Mouse (Mus musculus) limb, embryonic 13.5 days (tissue): ENCODE measurements around the gene Tsku. TPM values are rescaled to one million over a fixed set of nuclear protein-coding genes. Genes with fewer than 3 reads are reported as not detected.
A peak's percentile ranks its signal among the peaks of the same experiment; 100 is the strongest.

Experiments
- ATAC-seq: fragments of 200-750 bp; cut with Nextera tagmentation; 2 replicates; pipeline ENCODE4 v1.8.0; 2017; ENCODE audit warnings: low read depth, moderate number of reproducible peaks, moderate TSS enrichment; ENCODE audit not compliant: low FRiP score
- H3K27ac ChIP-seq: fragments of 300-500 bp; sonication (generic); 2 replicates; pipeline ENCODE4 v1.5.1; 2015; ENCODE audit warnings: inconsistent platforms, mild to moderate bottlenecking, moderate library complexity
- H3K27me3 ChIP-seq: fragments of 300-500 bp; sonication (generic); 2 replicates; pipeline ENCODE4 v1.6.1; 2015; ENCODE audit warnings: mild to moderate bottlenecking, inconsistent platforms
- H3K36me3 ChIP-seq: fragments of 300-500 bp; sonication (generic); 2 replicates; pipeline ENCODE4 v1.6.1; 2015; ENCODE audit warnings: inconsistent platforms, mild to moderate bottlenecking, moderate library complexity
- H3K4me1 ChIP-seq: fragments of 300-500 bp; sonication (generic); 2 replicates; pipeline ENCODE4 v1.6.1; 2015; ENCODE audit warnings: inconsistent platforms
- H3K4me2 ChIP-seq: fragments of 300-500 bp; sonication (generic); replicated peaks from 2 replicates; pipeline ENCODE4 v1.6.1; 2015; ENCODE audit warnings: inconsistent platforms, mild to moderate bottlenecking, moderate library complexity
- H3K4me3 ChIP-seq: fragments of 300-500 bp; sonication (generic); 2 replicates; pipeline ENCODE4 v1.5.1; 2015; ENCODE audit warnings: moderate library complexity, mild to moderate bottlenecking, inconsistent platforms
- H3K9ac ChIP-seq: fragments of 300-500 bp; sonication (generic); 2 replicates; pipeline ENCODE4 v1.6.1; 2015; ENCODE audit warnings: mild to moderate bottlenecking, inconsistent platforms
- H3K9me3 ChIP-seq: fragments of 300-500 bp; sonication (generic); 2 replicates; pipeline ENCODE4 v1.6.1; 2016; ENCODE audit warnings: inconsistent platforms
- WGBS: fragments of 180-500 bp; shearing (Covaris S2); methylation state at CpG from one replicate; pipeline ENCODE4 v1.1.7; 2015; 5-methylcytosine and 5-hydroxymethylcytosine counted together
- polyA plus RNA-seq: library from polyadenylated mRNA; unstranded; fragments of >200 nt; fragmentation: Nextera tagmentation; extraction: Ambion mirVana; gene quantifications from 2 replicates; pipeline ENCODE4 v1.2.1, GENCODE M21; 2015

The Tsku gene
- polyA plus RNA-seq, 1 experiment from 2014 or later = 23.1 TPM

DNA sequence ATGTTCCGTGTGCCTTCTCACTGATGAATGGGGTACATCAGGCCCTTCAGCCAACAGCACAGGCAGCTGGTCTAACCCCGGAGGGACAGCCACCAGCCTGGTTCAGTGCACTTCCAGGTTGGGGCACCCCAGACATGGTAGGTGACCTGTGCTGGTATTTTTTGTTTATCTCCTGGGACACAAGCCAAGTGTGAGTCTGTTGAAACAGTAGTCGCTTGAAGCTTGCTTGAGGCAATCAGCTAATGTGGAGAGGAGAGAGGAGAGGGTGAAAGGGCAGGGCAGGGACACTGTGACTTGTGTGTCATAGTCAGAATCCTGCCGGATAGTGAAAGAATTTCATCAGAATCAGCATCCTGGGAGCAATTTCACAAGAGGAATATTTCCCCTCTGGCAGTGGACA lies 22.2 kb upstream of the Tsku start:
- H3K36me3 ChIP-seq = no peaks in the 10 kb centered on the region
- H3K4me2 ChIP-seq = no peak overlapping the region
- no peaks in the 10 kb centered on the region for H3K9me3 ChIP-seq
- H3K4me1 ChIP-seq = peaks cover 8% of the 10 kb centered on the region
- ATAC-seq = no peak
- WGBS = 66% methylated on average over 4 of the region's 4 CpGs
- no peak overlapping the region for H3K27ac ChIP-seq
- no peak overlapping the region for H3K9ac ChIP-seq
- no peak overlapping the region for H3K4me3 ChIP-seq
- no peaks in the 10 kb centered on the region for H3K27me3 ChIP-seq

GRCm38 (mm10) chr7:98382784-98383183 lies 21.7 kb upstream of the Tsku start:
- ATAC-seq = no peak
- Histone ChIP-seq H3K4me3 (no peak overlapping the region), H3K4me2 (no peak overlapping the region), H3K36me3 (no peaks in the 10 kb centered on the region), H3K4me1 (peaks cover 8% of the 10 kb centered on the region), H3K27ac (no peak overlapping the region), H3K27me3 (no peaks in the 10 kb centered on the region), H3K9ac (no peak overlapping the region), H3K9me3 (no peaks in the 10 kb centered on the region)
- whole genome bisulfite sequencing = 88% methylated on average over 6 of the region's 6 CpGs

- WGBS = 65% methylated on average over 6 of the region's 6 CpGs
- peaks cover 8% of the 10 kb centered on the region for H3K4me1 ChIP-seq
- H3K27ac ChIP-seq = no peak overlapping the region
- no peaks in the 10 kb centered on the region for H3K27me3 ChIP-seq
- ATAC-seq = no peak
- no peaks in the 10 kb centered on the region for H3K9me3 ChIP-seq
- H3K36me3 ChIP-seq = no peaks in the 10 kb centered on the region
- H3K9ac ChIP-seq = no peak overlapping the region
- no peak overlapping the region for H3K4me2 ChIP-seq
- no peak overlapping the region for H3K4me3 ChIP-seq
Measured at GRCm38 (mm10) chr7:98380224-98380925, 19.2 kb upstream of the Tsku start.

DNA sequence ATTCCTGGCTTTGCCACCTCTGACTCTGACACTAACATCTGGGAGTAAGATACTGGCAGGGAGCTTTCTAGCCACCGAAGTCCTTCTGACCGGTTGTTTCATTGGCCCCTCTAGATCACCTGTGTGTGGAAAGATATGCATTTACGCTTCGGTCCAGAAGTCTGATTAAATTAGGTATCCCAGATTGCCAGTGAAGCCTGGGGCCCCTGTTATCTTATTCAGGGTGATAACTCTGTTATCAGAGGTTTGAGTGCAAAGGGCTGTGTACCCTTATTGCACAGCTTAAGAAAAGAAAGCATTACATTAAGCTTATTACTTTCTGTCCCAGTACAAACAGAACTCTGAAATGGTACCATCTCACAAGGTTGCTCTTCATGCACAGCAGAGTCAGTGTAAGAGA lies 18.1 kb upstream of the Tsku start:
- no peak for ATAC-seq
- WGBS = 91% methylated on average over 4 of the region's 4 CpGs
- no peak overlapping the region for H3K4me3 ChIP-seq

GRCm38 (mm10) chr7:98377257-98377656 lies 16.1 kb upstream of the Tsku start:
- no peak overlapping the region for H3K4me2 ChIP-seq
- 71% methylated on average over 5 of the region's 5 CpGs for WGBS
- H3K36me3 ChIP-seq = no peaks in the 10 kb centered on the region
- ATAC-seq = no peak
- H3K4me1 ChIP-seq = no peaks in the 10 kb centered on the region; the same call in 1 of the 2 replicates
- H3K27ac ChIP-seq = no peak overlapping the region
- no peak overlapping the region for H3K4me3 ChIP-seq
- no peaks in the 10 kb centered on the region for H3K27me3 ChIP-seq
- H3K9ac ChIP-seq = no peak overlapping the region
- H3K9me3 ChIP-seq = no peaks in the 10 kb centered on the region

More for the DNA sequence above, 18.1 kb upstream of the Tsku start:
- no peak overlapping the region for H3K27ac ChIP-seq
- H3K27me3 ChIP-seq = no peaks in the 10 kb centered on the region
- H3K4me2 ChIP-seq = no peak overlapping the region
- no peaks in the 10 kb centered on the region for H3K36me3 ChIP-seq
- H3K4me1 ChIP-seq = peaks cover 7% of the 10 kb centered on the region
- H3K9ac ChIP-seq = no peak overlapping the region
- no peaks in the 10 kb centered on the region for H3K9me3 ChIP-seq

- no peaks in the 10 kb centered on the region for H3K27me3 ChIP-seq
- WGBS = 45% methylated on average over 4 of the region's 4 CpGs
- H3K4me2 ChIP-seq = no peak overlapping the region
- no peak overlapping the region for H3K4me3 ChIP-seq
- ATAC-seq = no peak
- H3K36me3 ChIP-seq = no peaks in the 10 kb centered on the region
- H3K9ac ChIP-seq = no peak overlapping the region; the same call in 1 of the 2 replicates
- no peak overlapping the region for H3K27ac ChIP-seq
- 0 out of 2 replicates have a peak, but pooled peaks cover 7% of the 10 kb centered on the region for H3K4me1 ChIP-seq
- H3K9me3 ChIP-seq = no peaks in the 10 kb centered on the region
Measured at GRCm38 (mm10) chr7:98371161-98371560, 10.0 kb upstream of the Tsku start.

GRCm38 (mm10) chr7:98369762-98370369 lies 8.7 kb upstream of the Tsku start:
- H3K27ac ChIP-seq = no peak overlapping the region
- no peaks in the 10 kb centered on the region for H3K36me3 ChIP-seq
- no peaks in the 10 kb centered on the region for H3K27me3 ChIP-seq
- H3K9me3 ChIP-seq = no peaks in the 10 kb centered on the region
- no peak overlapping the region for H3K4me3 ChIP-seq
- no peak overlapping the region for H3K4me2 ChIP-seq
- no peak overlapping the region for H3K9ac ChIP-seq
- 62% methylated on average over 10 of the region's 10 CpGs for WGBS
- ATAC-seq = no peak
- 0 out of 2 replicates have a peak, but pooled peaks cover 7% of the 10 kb centered on the region for H3K4me1 ChIP-seq

DNA sequence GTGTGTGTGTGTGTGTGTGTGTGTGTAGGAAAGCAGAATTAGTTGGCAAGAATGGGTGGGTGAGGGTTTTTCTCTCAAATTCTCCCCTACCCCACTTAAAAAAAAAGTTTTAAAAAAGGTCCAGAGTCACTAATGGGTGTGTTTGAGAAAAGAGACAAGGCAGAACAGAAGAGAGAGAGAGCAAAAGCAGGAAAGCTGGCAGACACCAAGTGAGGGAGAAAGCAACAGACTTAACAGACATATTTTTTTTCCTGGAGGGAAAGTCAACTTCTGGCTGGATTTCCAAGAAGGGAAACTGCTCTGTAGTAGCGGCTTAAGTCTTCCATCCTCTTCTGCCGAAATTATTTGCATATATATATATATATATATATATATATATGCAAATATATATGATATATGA lies 534 bp upstream of the Tsku start:
- Histone ChIP-seq H3K27ac (peak overlapping the region; percentile 95), H3K9ac (no peak overlapping the region), H3K9me3 (0 out of 2 replicates have a peak, but pooled peaks cover 5% of the 10 kb centered on the region), H3K4me3 (peak overlapping the region; percentile 83), H3K27me3 (no peaks in the 10 kb centered on the region), H3K36me3 (no peaks in the 10 kb centered on the region), H3K4me1 (peaks cover 39% of the 10 kb centered on the region), H3K4me2 (peak overlapping the region; percentile 87)
- 18% methylated on average over 2 of the region's 2 CpGs for WGBS
- no peak for ATAC-seq

- Histone ChIP-seq H3K4me3 (peak overlapping the region; percentile 83), H3K27me3 (no peaks in the 10 kb centered on the region), H3K36me3 (peaks cover 4% of the 10 kb centered on the region; the same call in 1 of the 2 replicates), H3K9ac (peak overlapping the region; percentile 88), H3K9me3 (0 out of 2 replicates have a peak, but pooled peaks cover 5% of the 10 kb centered on the region), H3K4me1 (peaks cover 50% of the 10 kb centered on the region), H3K4me2 (peak overlapping the region; percentile 87), H3K27ac (peak overlapping the region; percentile 95)
- peak; percentile 4 for ATAC-seq
- WGBS = under 1% methylated on average over 20 of the region's 20 CpGs
Measured at GRCm38 (mm10) chr7:98360621-98360990, 522 bp downstream of the Tsku start.

GRCm38 (mm10) chr7:98359951-98360620 lies 1.0 kb downstream of the Tsku start:
- Histone ChIP-seq H3K9ac (peak overlapping the region; percentile 88), H3K27ac (peak overlapping the region; percentile 95), H3K4me3 (peak overlapping the region; percentile 83), H3K36me3 (peaks cover 7% of the 10 kb centered on the region; the same call in 1 of the 2 replicates), H3K4me1 (peaks cover 55% of the 10 kb centered on the region), H3K27me3 (no peaks in the 10 kb centered on the region), H3K4me2 (peak overlapping the region; percentile 87), H3K9me3 (0 out of 2 replicates have a peak, but pooled peaks cover 5% of the 10 kb centered on the region)
- WGBS = under 1% methylated on average over 33 of the region's 33 CpGs
- ATAC-seq = peak; percentile 49

DNA sequence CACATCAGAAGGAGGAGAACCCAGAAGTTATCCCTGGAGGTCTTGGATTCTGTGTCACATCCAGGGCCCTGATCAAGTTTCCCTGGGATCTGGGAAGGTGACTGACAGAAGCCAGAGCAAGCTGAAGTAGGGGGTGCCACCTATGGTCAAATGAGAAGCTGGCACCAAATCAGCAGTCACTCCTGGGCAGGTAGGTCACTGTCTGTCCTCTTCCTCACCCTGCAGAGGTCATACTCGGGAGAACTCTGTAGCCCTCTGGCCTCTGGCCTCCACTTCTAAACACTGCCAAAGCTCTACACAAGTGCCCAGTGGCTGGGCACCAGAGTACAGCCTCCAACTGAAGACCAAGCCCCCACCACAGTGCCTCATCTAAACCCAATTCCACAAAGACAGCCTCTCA lies 3.1 kb downstream of the Tsku start:
- ATAC-seq = no peak
- peaks cover 7% of the 10 kb centered on the region for H3K36me3 ChIP-seq
- H3K4me1 ChIP-seq = peaks cover 74% of the 10 kb centered on the region
- no peaks in the 10 kb centered on the region for H3K9me3 ChIP-seq
- no peaks in the 10 kb centered on the region for H3K27me3 ChIP-seq
- H3K27ac ChIP-seq = no peak overlapping the region
- 55% methylated on average over 1 of the region's 1 CpGs for WGBS
- 0 out of 2 replicates have a peak overlapping the region, but pooled peaks have one; percentile 5 for H3K4me3 ChIP-seq
- H3K9ac ChIP-seq = no peak overlapping the region
- peak overlapping the region; percentile 87 for H3K4me2 ChIP-seq

DNA sequence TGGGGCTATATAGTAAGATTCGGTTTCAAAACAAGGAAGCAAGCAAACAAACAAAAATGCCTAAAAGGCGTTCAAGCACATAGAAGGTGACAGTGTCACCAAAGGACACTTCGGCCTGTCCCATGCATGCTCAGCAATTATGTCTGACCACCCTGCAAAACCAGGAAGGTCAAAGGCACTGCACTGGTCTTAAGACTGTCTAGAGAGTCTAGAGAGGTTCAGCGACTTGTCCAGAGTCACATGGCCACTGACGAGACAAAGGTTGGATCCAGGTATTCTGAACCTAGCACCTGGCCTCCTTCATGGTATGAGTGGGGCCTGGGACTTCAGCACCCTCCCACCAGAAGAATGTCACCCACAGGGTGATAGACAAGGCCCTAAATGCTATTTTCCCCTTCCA lies 3.8 kb downstream of the Tsku start:
- Histone ChIP-seq H3K4me1 (peaks cover 73% of the 10 kb centered on the region), H3K27ac (peak overlapping the region; percentile 63; the same call in 1 of the 2 replicates)

More for the DNA sequence above, 3.8 kb downstream of the Tsku start:
- Histone ChIP-seq H3K36me3 (peaks cover 14% of the 10 kb centered on the region), H3K27me3 (no peaks in the 10 kb centered on the region), H3K4me2 (peak overlapping the region; percentile 29; the same call in 1 of the 2 replicates), H3K9ac (no peak overlapping the region), H3K4me3 (0 out of 2 replicates have a peak overlapping the region, but pooled peaks have one; percentile 5), H3K9me3 (no peaks in the 10 kb centered on the region)
- WGBS = 87% methylated on average over 5 of the region's 5 CpGs
- no peak for ATAC-seq
